Mouse (Mus musculus): ENCODE measurements around the gene Gnmt.

DNA sequence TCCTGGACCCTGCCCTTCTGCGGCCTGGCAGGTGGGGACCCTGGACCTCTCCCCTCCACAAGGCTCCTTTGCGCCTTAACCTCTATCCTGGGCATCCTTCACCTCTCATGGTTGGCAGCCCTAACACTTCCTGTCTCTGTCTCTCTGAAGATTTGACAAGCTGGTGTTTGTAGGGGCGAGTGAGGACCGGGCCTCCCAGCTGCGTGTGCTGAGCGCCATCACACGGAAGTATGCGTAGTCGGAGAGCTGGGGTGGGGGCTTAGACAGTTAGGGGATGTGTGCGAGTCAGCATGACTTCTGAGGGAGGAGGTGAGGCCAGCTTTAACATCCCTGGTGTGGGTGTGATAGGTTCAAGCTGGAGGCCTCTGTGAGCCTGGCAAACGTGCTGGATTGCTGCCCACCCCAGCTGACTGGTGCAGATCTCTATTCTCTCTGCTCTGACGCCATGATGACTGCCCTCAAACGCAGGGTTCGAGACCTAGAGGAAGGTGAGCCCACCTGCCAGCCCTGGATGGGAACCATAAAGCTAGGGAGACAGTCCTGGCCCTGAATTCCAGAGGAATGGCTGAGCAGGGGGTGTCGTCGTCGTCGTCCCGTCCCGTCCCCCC, 4.4 kb downstream of the Gnmt start:
- TF ChIP-seq POLR2A (IDR thresholded peaks at IDR 0.05; ENCODE audit: borderline replicate concordance, extremely low read depth, low read depth, low read length) (no peak), CTCF (IDR thresholded peaks at IDR 0.05; ENCODE audit: insufficient read depth, low read length) (no peak)

Measured in lung, adult 2 months (tissue).